15 mouse cellular contexts compared by ENCODE assay signal in genomic region chr17:34269817-34270216, GRCm38 (mm10).
"Had no signal": no experiment of that assay in that cellular context is flagged by ENCODE, and none has a peak within 500 bp of the region (broad histone marks: within the 10 kb centered on the region; RNA-seq: fewer than 3 reads in every experiment).

No protein-coding gene starts in this region.

- H3K36me3 ChIP-seq: neural tube, embryonic 12.5 days; neural tube, embryonic 13.5 days; neural tube, embryonic 15.5 days; stomach, embryonic 15.5 days had no signal

- DNase-seq: retina, postnatal 1 day; right cerebral cortex, adult 18-20 months; right cerebral cortex, postnatal 14 days; right cerebral cortex, postnatal 25 days; right cerebral cortex, postnatal 4 days; spleen, adult 18-20 months; thymus, adult 18-20 months; thymus, adult 2 months; thymus, postnatal 14 days; thymus, postnatal 36 days; thymus, postnatal 4 days had no signal
